Mouse (Mus musculus) embryo, embryonic 10 days (tissue): Measurements from ENCODE around the gene Brat1.

ENCODE experiments used
- DNase-seq: peaks from one replicate; pipeline ENCODE4 v3.0.0-alpha.2; 2015; ENCODE audit warnings: low spot score

The Brat1 gene

GRCm38 (mm10) chr5:140748425-140748824 is 43.6 kb downstream of the Brat1 start:
- no peak for DNase-seq

- DNase-seq, result peak; percentile 92
These were observed 44.5 kb downstream of the Brat1 start for GRCm38 (mm10) chr5:140749062-140749875.

- DNase-seq, result no peak
These were observed 46.1 kb downstream of the Brat1 start for GRCm38 (mm10) chr5:140750925-140751324.

GRCm38 (mm10) chr5:140752041-140752440 is 47.2 kb downstream of the Brat1 start:
- no peak for DNase-seq

GRCm38 (mm10) chr5:140752639-140753038 is 47.8 kb downstream of the Brat1 start:
- DNase-seq, result no peak

- no peak for DNase-seq
These were observed 48.4 kb downstream of the Brat1 start for GRCm38 (mm10) chr5:140753223-140753622.

GRCm38 (mm10) chr5:140758864-140759263 is 54.1 kb downstream of the Brat1 start:
- DNase-seq, result no peak

- DNase-seq, result no peak
These were observed 57.7 kb downstream of the Brat1 start for GRCm38 (mm10) chr5:140762540-140762939.

- DNase-seq, result no peak
These were observed 60.3 kb downstream of the Brat1 start for GRCm38 (mm10) chr5:140764921-140765613.

GRCm38 (mm10) chr5:140766566-140766965 is 61.8 kb downstream of the Brat1 start:
- DNase-seq, result no peak

- DNase-seq, result peak; percentile 80
These were observed 62.9 kb downstream of the Brat1 start for GRCm38 (mm10) chr5:140767704-140768141.

- DNase-seq, result no peak
These were observed 63.5 kb downstream of the Brat1 start for GRCm38 (mm10) chr5:140768333-140768732.
